Mouse (Mus musculus) forebrain, postnatal 0 days (tissue): ENCODE results near the gene Igf2. TPM values are rescaled to one million over a fixed set of nuclear protein-coding genes. Genes with fewer than 3 reads are reported as not detected.

ENCODE experiments used
- ATAC-seq: fragments of 200-750 bp; cut with Nextera tagmentation; 2 replicates; pipeline ENCODE4 v1.8.0; 2017; ENCODE audit warnings: mild to moderate bottlenecking, moderate library complexity
- DNase-seq: peaks from one replicate; pipeline ENCODE4 v3.0.0-alpha.2; 2015
- H3K27ac ChIP-seq: fragments of 300-500 bp; sonication (generic); 2 replicates; pipeline ENCODE4 v1.5.1; 2014; ENCODE audit warnings: low read depth, mild to moderate bottlenecking, antibody characterized with exemption, low read length, moderate library complexity, mixed read lengths
- H3K27me3 ChIP-seq: fragments of 300-500 bp; sonication (generic); 2 replicates; pipeline ENCODE4 v1.6.1; 2014; ENCODE audit warnings: mild to moderate bottlenecking, low read length, mixed read lengths; ENCODE audit not compliant: insufficient read depth
- H3K36me3 ChIP-seq: fragments of 300-500 bp; sonication (generic); 2 replicates; pipeline ENCODE4 v1.6.1; 2014; ENCODE audit warnings: mild to moderate bottlenecking, moderate library complexity; ENCODE audit not compliant: insufficient read depth
- H3K4me1 ChIP-seq: fragments of 300-500 bp; sonication (generic); 2 replicates; pipeline ENCODE4 v1.6.1; 2014; ENCODE audit warnings: antibody characterized with exemption; ENCODE audit not compliant: insufficient read depth
- H3K4me2 ChIP-seq: fragments of 300-500 bp; sonication (generic); 2 replicates; pipeline ENCODE4 v1.6.1; 2014; ENCODE audit warnings: low read depth, mild to moderate bottlenecking, moderate library complexity
- H3K4me3 ChIP-seq: fragments of 300-500 bp; sonication (generic); 2 replicates; pipeline ENCODE4 v1.5.1; 2014; ENCODE audit warnings: low read depth, low read length, mixed read lengths
- H3K9ac ChIP-seq: fragments of 300-500 bp; sonication (generic); 2 replicates; pipeline ENCODE4 v1.6.1; 2014; ENCODE audit warnings: mild to moderate bottlenecking
- H3K9me3 ChIP-seq: fragments of 300-500 bp; sonication (generic); 2 replicates; pipeline ENCODE4 v1.6.1; 2016; ENCODE audit warnings: low read length
- CTCF ChIP-seq: sonication (generic); IDR thresholded peaks from 2 replicates; pipeline ENCODE4 v1.5.1; 2016; ENCODE audit warnings: antibody characterized with exemption, control low read depth, low read depth
- WGBS: fragments of 180-500 bp; shearing (Covaris S2); extraction: QIAGEN DNeasy Blood & Tissue Kit; methylation state at CpG from one replicate; pipeline ENCODE4 v1.1.7; 2014; 5-methylcytosine and 5-hydroxymethylcytosine counted together
- polyA plus RNA-seq: library from polyadenylated mRNA; unstranded; fragments of >200 nt; fragmentation: Nextera tagmentation; extraction: Ambion mirVana; gene quantifications from 2 replicates; pipeline ENCODE4 v1.2.1, GENCODE M21; 2015
- total RNA-seq: library from RNA; depleted of rRNA; stranded (reverse); fragments of >200 nt; gene quantifications from 2 replicates; pipeline ENCODE4 v1.2.3, GENCODE M21; 2014; rRNA removed

Gene Igf2
- total RNA-seq (152 and 288 TPM in 2 replicates), polyA plus RNA-seq (149 and 152 TPM in 2 replicates)

DNA sequence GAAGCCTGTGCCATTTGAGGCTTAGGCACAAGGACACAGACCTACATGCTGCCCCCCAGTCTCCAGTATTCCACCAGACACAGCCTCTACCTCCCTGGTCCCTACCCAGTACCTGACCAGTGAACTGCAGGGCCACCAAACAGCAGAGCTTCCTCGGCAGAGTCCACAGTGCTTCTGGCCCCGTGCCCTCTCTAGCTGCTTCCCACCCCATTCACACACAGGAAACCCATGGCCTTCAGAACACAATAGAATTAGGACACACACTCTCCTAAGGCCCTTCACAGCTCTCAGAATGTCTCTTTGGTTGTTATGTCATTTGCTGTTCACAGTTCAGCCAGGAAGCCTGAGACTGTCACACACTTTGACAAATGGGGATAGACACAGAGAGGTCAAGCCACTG, at the start of gene Igf2:
TSS of gene Igf2 (minus strand) at position 158 of the 400 bp plus-strand sequence.
- Histone ChIP-seq H3K27me3 (peaks cover 36% of the 10 kb centered on the region), H3K36me3 (no peaks in the 10 kb centered on the region), H3K4me1 (no peaks in the 10 kb centered on the region), H3K9me3 (no peaks in the 10 kb centered on the region), H3K4me3 (no peak within 1 kb of the TSS), H3K9ac (no peak within 1 kb of the TSS), H3K27ac (no peak within 1 kb of the TSS), H3K4me2 (no peak within 1 kb of the TSS)
- ATAC-seq (no peak), DNase-seq (no peak)
- TF ChIP-seq CTCF, result no peak
- 55% methylated on average over 2 of the region's 2 CpGs for WGBS

GRCm38 (mm10) chr7:142714783-142715498, 48.3 kb upstream of the Igf2 start:
- peak; percentile 80 for TF ChIP-seq CTCF
- H3K27ac ChIP-seq, result no peak overlapping the region
- ATAC-seq (peak; percentile 71), DNase-seq (peak; percentile 81)
- H3K36me3 ChIP-seq, result no peaks in the 10 kb centered on the region
- 12% methylated on average over 8 of the region's 8 CpGs for WGBS
- H3K4me3 ChIP-seq, result peak overlapping the region; percentile 20
- no peaks in the 10 kb centered on the region for H3K4me1 ChIP-seq
- H3K9me3 ChIP-seq, result no peaks in the 10 kb centered on the region
- H3K27me3 ChIP-seq, result no peaks in the 10 kb centered on the region
- peak overlapping the region; percentile 46 for H3K4me2 ChIP-seq
- H3K9ac ChIP-seq, result peak overlapping the region; percentile 54

GRCm38 (mm10) chr7:142706873-142707272, 40.3 kb upstream of the Igf2 start:
- no peaks in the 10 kb centered on the region for H3K9me3 ChIP-seq
- no peaks in the 10 kb centered on the region for H3K27me3 ChIP-seq
- no peak overlapping the region for H3K9ac ChIP-seq
- no peaks in the 10 kb centered on the region for H3K4me1 ChIP-seq
- ATAC-seq (no peak), DNase-seq (no peak)
- H3K27ac ChIP-seq, result no peak overlapping the region
- WGBS, result 81% methylated on average over 2 of the region's 2 CpGs
- H3K4me2 ChIP-seq, result no peak overlapping the region
- TF ChIP-seq CTCF, result no peak
- H3K36me3 ChIP-seq, result no peaks in the 10 kb centered on the region
- no peak overlapping the region for H3K4me3 ChIP-seq

DNA sequence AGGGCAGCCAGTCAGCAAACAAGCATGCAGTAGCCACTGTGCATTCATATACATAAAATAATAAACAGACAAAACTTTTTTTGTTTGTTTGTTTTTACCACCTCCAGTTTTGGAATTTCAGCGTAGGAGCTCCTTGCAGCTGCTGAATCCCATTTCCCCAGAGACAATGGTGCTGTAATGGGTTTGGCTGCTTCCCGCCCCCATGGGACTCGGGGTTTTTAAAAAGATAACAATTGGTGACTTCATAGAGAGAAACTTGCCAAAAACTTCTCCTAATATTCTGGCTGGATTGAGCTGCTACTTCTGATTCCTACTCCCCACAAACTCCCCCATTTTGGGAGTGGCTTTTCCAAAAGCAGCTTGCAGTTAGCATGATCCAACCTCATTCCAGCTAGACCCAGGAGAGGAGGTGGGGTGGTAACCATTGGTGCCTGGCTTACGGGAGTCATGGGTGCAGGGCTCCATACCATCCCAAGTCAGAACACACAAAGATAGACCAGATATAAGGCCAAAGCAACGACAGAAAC, 32.8 kb upstream of the Igf2 start:
- Histone ChIP-seq H3K4me3 (no peak overlapping the region), H3K4me1 (no peaks in the 10 kb centered on the region), H3K27ac (no peak overlapping the region), H3K4me2 (no peak overlapping the region), H3K36me3 (no peaks in the 10 kb centered on the region), H3K9me3 (no peaks in the 10 kb centered on the region), H3K27me3 (no peaks in the 10 kb centered on the region), H3K9ac (no peak overlapping the region)
- TF ChIP-seq CTCF, result no peak
- ATAC-seq (no peak), DNase-seq (no peak)
- 48% methylated on average over 5 of the region's 5 CpGs for WGBS

GRCm38 (mm10) chr7:142678611-142679010, 12.0 kb upstream of the Igf2 start:
- Histone ChIP-seq H3K4me1 (no peaks in the 10 kb centered on the region), H3K4me3 (no peak overlapping the region), H3K27me3 (no peaks in the 10 kb centered on the region), H3K4me2 (no peak overlapping the region), H3K9ac (no peak overlapping the region), H3K27ac (no peak overlapping the region), H3K9me3 (no peaks in the 10 kb centered on the region), H3K36me3 (no peaks in the 10 kb centered on the region)
- TF ChIP-seq CTCF, result no peak
- 94% methylated on average over 3 of the region's 3 CpGs for whole genome bisulfite sequencing
- no peak for DNase-seq
- no peak for ATAC-seq

GRCm38 (mm10) chr7:142675644-142676043, 9.0 kb upstream of the Igf2 start:
- WGBS, result 15% methylated on average over 3 of the region's 3 CpGs
- ATAC-seq, result peak; percentile 80
- no peak overlapping the region for H3K9ac ChIP-seq

GRCm38 (mm10) chr7:142675141-142675540, 8.5 kb upstream of the Igf2 start:
- H3K9ac ChIP-seq, result no peak overlapping the region
- TF ChIP-seq CTCF, result no peak
- no peak overlapping the region for H3K4me2 ChIP-seq
- H3K27me3 ChIP-seq, result no peaks in the 10 kb centered on the region
- ATAC-seq, result no peak
- no peak for DNase-seq
- H3K4me1 ChIP-seq, result no peaks in the 10 kb centered on the region
- no peak overlapping the region for H3K4me3 ChIP-seq
- WGBS, result 60% methylated on average over 6 of the region's 6 CpGs
- H3K36me3 ChIP-seq, result no peaks in the 10 kb centered on the region
- H3K27ac ChIP-seq, result no peak overlapping the region
- no peaks in the 10 kb centered on the region for H3K9me3 ChIP-seq

More at GRCm38 (mm10) chr7:142675644-142676043, 9.0 kb upstream of the Igf2 start:
- no peaks in the 10 kb centered on the region for H3K36me3 ChIP-seq
- no peak overlapping the region for H3K4me2 ChIP-seq
- peak; percentile 78 for TF ChIP-seq CTCF
- H3K27ac ChIP-seq, result no peak overlapping the region
- no peaks in the 10 kb centered on the region for H3K9me3 ChIP-seq
- no peak overlapping the region for H3K4me3 ChIP-seq
- DNase-seq, result peak; percentile 84
- H3K4me1 ChIP-seq, result no peaks in the 10 kb centered on the region
- H3K27me3 ChIP-seq, result no peaks in the 10 kb centered on the region
